Mouse (Mus musculus) heart, embryonic 11.5 days (tissue): ENCODE results near the gene Asb17. TPM values are rescaled to one million over a fixed set of nuclear protein-coding genes. Genes with fewer than 3 reads are reported as not detected.
"Not testable (repeated sequence)": the region's sequence is repeated elsewhere in the genome, so short reads cannot be mapped to it uniquely, and the experiment has no call there.

Experiments
- ATAC-seq: fragments of 200-750 bp; cut with Nextera tagmentation; replicated peaks from 2 replicates; pipeline ENCODE4 v1.8.0; 2017; ENCODE audit warnings: moderate library complexity; ENCODE audit not compliant: insufficient number of reproducible peaks, low FRiP score, low TSS enrichment
- H3K27ac ChIP-seq: fragments of 300-500 bp; sonication (generic); 2 replicates; pipeline ENCODE4 v1.5.1; 2014; ENCODE audit warnings: mild to moderate bottlenecking, low read depth, low read length
- H3K27me3 ChIP-seq: fragments of 300-500 bp; sonication (generic); 2 replicates; pipeline ENCODE4 v1.6.1; 2014; ENCODE audit warnings: mild to moderate bottlenecking, low read length, mixed read lengths; ENCODE audit not compliant: control insufficient read depth, insufficient read depth
- H3K36me3 ChIP-seq: fragments of 300-500 bp; sonication (generic); 2 replicates; pipeline ENCODE4 v1.6.1; 2014; ENCODE audit warnings: mild to moderate bottlenecking, low read length, moderate library complexity, mixed read lengths; ENCODE audit not compliant: control insufficient read depth, insufficient read depth
- H3K4me1 ChIP-seq: fragments of 300-500 bp; sonication (generic); 2 replicates; pipeline ENCODE4 v1.6.1; 2014; ENCODE audit warnings: low read length; ENCODE audit not compliant: control insufficient read depth, insufficient read depth
- H3K4me2 ChIP-seq: fragments of 300-500 bp; sonication (generic); 2 replicates; pipeline ENCODE4 v1.6.1; 2014; ENCODE audit warnings: mild to moderate bottlenecking, moderate library complexity
- H3K4me3 ChIP-seq: fragments of 300-500 bp; sonication (generic); 2 replicates; pipeline ENCODE4 v1.5.1; 2014; ENCODE audit warnings: low read depth, low read length
- H3K9ac ChIP-seq: fragments of 300-500 bp; sonication (generic); 2 replicates; pipeline ENCODE4 v1.6.1; 2014; ENCODE audit warnings: mild to moderate bottlenecking, low read depth, low read length, moderate library complexity
- H3K9me3 ChIP-seq: fragments of 300-500 bp; sonication (generic); replicated peaks from 2 replicates; pipeline ENCODE4 v1.6.1; 2016; ENCODE audit warnings: low read length; ENCODE audit not compliant: control insufficient read depth
- WGBS: fragments of 180-500 bp; shearing (Covaris S2); extraction: QIAGEN DNeasy Blood & Tissue Kit; methylation state at CpG from one replicate; pipeline ENCODE4 v1.1.7; 2014; ENCODE audit not compliant: insufficient replicate concordance; 5-methylcytosine and 5-hydroxymethylcytosine counted together
- polyA plus RNA-seq: library from polyadenylated mRNA; unstranded; fragments of >200 nt; fragmentation: Nextera tagmentation; extraction: Ambion mirVana; gene quantifications from 2 replicates; pipeline ENCODE4 v1.2.1, GENCODE M21; 2014

Gene Asb17
- polyA plus RNA-seq, 1 experiment from 2014 or later: 2.7 TPM

- Histone ChIP-seq H3K9ac (no peak overlapping the region), H3K9me3 (no peaks in the 10 kb centered on the region), H3K36me3 (no peaks in the 10 kb centered on the region), H3K27me3 (peaks cover 14% of the 10 kb centered on the region), H3K27ac (no peak overlapping the region), H3K4me1 (no peaks in the 10 kb centered on the region), H3K4me2 (no peak overlapping the region), H3K4me3 (no peak overlapping the region)
- no peak for ATAC-seq
- WGBS: 75% methylated on average over 10 of the region's 10 CpGs
These were observed 14.5 kb downstream of the Asb17 start for GRCm38 (mm10) chr3:153858350-153859001.

GRCm38 (mm10) chr3:153860392-153860791 is 16.4 kb downstream of the Asb17 start:
- ATAC-seq, H3K9me3 ChIP-seq, H3K4me3 ChIP-seq, H3K27ac ChIP-seq, H3K27me3 ChIP-seq, H3K4me1 ChIP-seq, H3K36me3 ChIP-seq, H3K9ac ChIP-seq, H3K4me2 ChIP-seq: not testable (repeated sequence)
- WGBS: 77% methylated on average over 8 of the region's 8 CpGs

- Histone ChIP-seq H3K9me3 (no peaks in the 10 kb centered on the region), H3K36me3 (no peaks in the 10 kb centered on the region), H3K9ac (no peak overlapping the region), H3K27me3 (no peaks in the 10 kb centered on the region), H3K4me1 (no peaks in the 10 kb centered on the region), H3K4me3 (no peak overlapping the region), H3K27ac (no peak overlapping the region), H3K4me2 (no peak overlapping the region)
- 76% methylated on average over 2 of the region's 2 CpGs for WGBS
- ATAC-seq: no peak
These were observed 19.8 kb downstream of the Asb17 start for GRCm38 (mm10) chr3:153863816-153864215.

- no peak overlapping the region for H3K4me3 ChIP-seq
- 83% methylated on average over 4 of the region's 4 CpGs for WGBS
- no peak overlapping the region for H3K9ac ChIP-seq
- no peaks in the 10 kb centered on the region for H3K9me3 ChIP-seq
- H3K27ac ChIP-seq: no peak overlapping the region
- no peak overlapping the region for H3K4me2 ChIP-seq
- no peaks in the 10 kb centered on the region for H3K36me3 ChIP-seq
- peak; percentile 42; the same call in 1 of the 2 replicates for ATAC-seq
- H3K27me3 ChIP-seq: no peaks in the 10 kb centered on the region
- no peaks in the 10 kb centered on the region for H3K4me1 ChIP-seq
These were observed 20.8 kb downstream of the Asb17 start for GRCm38 (mm10) chr3:153864636-153865429.

- Histone ChIP-seq H3K27ac (no peak overlapping the region), H3K9me3 (no peaks in the 10 kb centered on the region), H3K4me1 (no peaks in the 10 kb centered on the region), H3K4me3 (no peak overlapping the region), H3K36me3 (no peaks in the 10 kb centered on the region), H3K27me3 (no peaks in the 10 kb centered on the region), H3K9ac (no peak overlapping the region), H3K4me2 (no peak overlapping the region)
- ATAC-seq: no peak
- WGBS: 75% methylated on average over 14 of the region's 14 CpGs
These were observed 23.4 kb downstream of the Asb17 start for GRCm38 (mm10) chr3:153867149-153868136.

GRCm38 (mm10) chr3:153871396-153871795 is 27.4 kb downstream of the Asb17 start:
- Histone ChIP-seq H3K4me1 (no peaks in the 10 kb centered on the region), H3K27me3 (no peaks in the 10 kb centered on the region), H3K36me3 (no peaks in the 10 kb centered on the region), H3K4me3 (no peak overlapping the region), H3K9ac (no peak overlapping the region), H3K27ac (no peak overlapping the region), H3K9me3 (no peaks in the 10 kb centered on the region), H3K4me2 (no peak overlapping the region)
- ATAC-seq: no peak
- WGBS: 75% methylated on average over 5 of the region's 5 CpGs

- H3K27ac ChIP-seq: no peak overlapping the region
- no peak for ATAC-seq
- H3K4me1 ChIP-seq: no peaks in the 10 kb centered on the region
- no peaks in the 10 kb centered on the region for H3K27me3 ChIP-seq
- H3K36me3 ChIP-seq: no peaks in the 10 kb centered on the region
- no peaks in the 10 kb centered on the region for H3K9me3 ChIP-seq
- no peak overlapping the region for H3K9ac ChIP-seq
- no peak overlapping the region for H3K4me3 ChIP-seq
- no peak overlapping the region for H3K4me2 ChIP-seq
These were observed 42.3 kb downstream of the Asb17 start for GRCm38 (mm10) chr3:153886296-153886695.

GRCm38 (mm10) chr3:153888141-153888540 is 44.1 kb downstream of the Asb17 start:
- Histone ChIP-seq H3K36me3 (no peaks in the 10 kb centered on the region), H3K4me2 (no peak overlapping the region), H3K4me3 (no peak overlapping the region), H3K9me3 (no peaks in the 10 kb centered on the region), H3K9ac (no peak overlapping the region), H3K27me3 (no peaks in the 10 kb centered on the region), H3K27ac (no peak overlapping the region), H3K4me1 (no peaks in the 10 kb centered on the region)
- ATAC-seq: 0 out of 2 replicates have a peak, but pooled peaks have one; percentile 55
- 43% methylated on average over 6 of the region's 6 CpGs for WGBS
